Mouse (Mus musculus) spleen, postnatal 14 days (tissue): ENCODE results near the gene Slc7a11.
"Not testable (repeated sequence)": the region's sequence is repeated elsewhere in the genome, so short reads cannot be mapped to it uniquely, and the experiment has no call there.

Experiments
- DNase-seq, 2 experiments: peaks; one replicate each; pipeline ENCODE4 v3.0.0; 2021 to 2022; ENCODE audit warnings: low spot score in 2 of 2

Gene Slc7a11

GRCm38 (mm10) chr3:50443421-50443916 lies at the start of gene Slc7a11:
TSS of gene Slc7a11 (minus strand) at chr3:50443614.
- DNase-seq = no peak

- no peak for DNase-seq
Measured at GRCm38 (mm10) chr3:50491678-50492077, 48.3 kb upstream of the Slc7a11 start.

GRCm38 (mm10) chr3:50484076-50484475 lies 40.7 kb upstream of the Slc7a11 start:
- no peak for DNase-seq

GRCm38 (mm10) chr3:50462223-50462622 lies 18.8 kb upstream of the Slc7a11 start:
- no peak for DNase-seq

DNA sequence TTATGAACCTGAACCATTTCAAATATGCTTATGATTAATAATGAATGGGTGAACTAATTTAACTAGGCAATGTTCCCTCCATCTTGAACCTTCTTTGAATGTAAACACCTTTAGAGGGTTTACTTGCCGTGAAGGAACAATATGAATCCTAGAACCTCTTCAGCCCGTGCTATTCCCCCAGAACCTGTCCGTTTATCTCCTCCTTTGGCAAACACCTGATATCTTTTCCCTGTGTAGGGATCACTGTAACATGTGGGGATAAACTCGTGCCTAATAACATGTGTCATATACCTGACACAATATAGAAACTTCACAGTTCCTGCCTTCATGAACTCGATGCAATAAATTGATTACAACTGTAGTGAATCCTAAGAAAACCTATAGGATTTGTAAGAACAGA lies 13.7 kb upstream of the Slc7a11 start:
- DNase-seq = no peak

- no peak for DNase-seq
Measured at GRCm38 (mm10) chr3:50456564-50456963, 13.2 kb upstream of the Slc7a11 start.

- DNase-seq = no peak
Measured at GRCm38 (mm10) chr3:50456023-50456422, 12.6 kb upstream of the Slc7a11 start.

DNA sequence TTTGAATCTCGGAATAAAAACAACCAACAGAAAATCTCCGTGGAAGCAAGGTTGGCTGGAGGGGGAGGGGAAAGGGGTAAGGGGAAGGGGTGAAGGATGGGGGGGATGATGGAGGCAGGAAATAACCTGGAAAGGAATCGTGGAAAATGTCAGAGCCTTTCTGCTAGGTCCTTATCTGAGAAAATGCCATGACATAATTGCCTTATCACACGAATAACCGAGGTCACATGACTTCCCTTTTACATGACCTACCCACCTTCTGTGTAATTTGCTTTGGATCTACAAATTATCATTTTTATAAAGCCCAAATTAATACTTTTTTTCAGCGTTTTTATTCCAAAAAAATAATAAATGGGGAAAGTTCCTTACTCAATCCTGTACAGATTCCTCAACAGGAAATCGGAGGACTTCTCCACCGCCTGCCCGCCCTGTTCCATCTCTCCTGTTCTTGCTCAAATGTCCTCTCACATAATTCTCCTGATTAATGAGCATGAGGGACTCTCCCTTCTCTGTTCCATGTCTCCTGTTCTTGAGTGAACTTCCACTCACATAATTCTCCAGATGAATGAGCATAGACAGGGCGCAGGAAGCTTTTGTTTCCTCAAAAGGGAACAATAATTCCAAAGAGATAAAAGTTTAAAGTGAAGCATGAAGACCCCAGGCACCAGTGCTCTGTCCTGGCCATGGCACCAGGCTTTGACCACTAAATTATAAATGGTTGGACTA lies 1.8 kb upstream of the Slc7a11 start:
- DNase-seq = no peak

GRCm38 (mm10) chr3:50443942-50444341 lies 528 bp upstream of the Slc7a11 start:
- DNase-seq = no peak

DNA sequence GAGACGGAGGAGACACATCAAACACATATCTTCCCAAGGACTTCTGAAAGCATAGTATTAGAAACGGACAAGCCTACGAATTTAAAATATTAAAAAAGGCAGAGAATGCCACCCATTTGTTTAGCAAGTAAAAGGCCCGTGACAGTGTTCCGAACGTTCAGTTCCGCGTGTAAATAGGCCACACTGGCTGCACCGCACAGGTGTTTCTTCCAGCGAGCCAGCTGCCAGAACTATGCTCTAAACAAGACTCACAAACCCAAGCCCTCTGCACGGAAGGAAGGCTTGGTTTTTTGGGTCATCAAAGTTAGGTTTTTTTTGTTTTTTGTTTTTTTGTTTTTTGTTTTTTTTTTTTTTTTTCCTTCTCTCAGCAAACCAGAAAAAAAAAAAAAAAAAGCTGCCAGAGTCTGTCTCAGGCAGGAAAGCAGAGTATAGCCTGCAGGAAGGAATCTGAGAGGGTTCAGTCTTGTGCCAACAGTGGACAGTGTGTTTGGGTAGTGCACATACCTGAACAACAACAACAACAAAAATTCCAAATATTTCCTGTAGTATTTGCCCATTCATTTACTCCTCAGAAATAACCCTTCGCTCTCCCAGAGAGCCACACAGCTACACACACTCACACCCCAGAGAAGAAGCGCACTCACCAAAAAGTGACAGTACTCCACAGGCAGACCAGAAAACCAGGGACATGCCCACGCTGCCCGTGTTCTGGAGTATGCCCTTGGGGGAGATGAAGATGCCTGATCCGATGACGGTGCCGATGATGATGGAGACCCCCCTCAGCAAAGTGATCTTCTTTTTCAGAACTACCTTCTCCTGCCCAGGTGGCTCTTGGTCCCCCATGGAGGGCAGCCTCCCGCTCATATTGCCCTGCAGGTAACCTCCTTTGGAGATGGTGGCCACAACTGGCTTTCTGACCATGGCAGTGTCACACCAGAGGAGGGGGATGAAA lies 797 bp downstream of the Slc7a11 start:
- DNase-seq = no peak

GRCm38 (mm10) chr3:50441330-50441729 lies 2.1 kb downstream of the Slc7a11 start:
- DNase-seq = no peak

DNA sequence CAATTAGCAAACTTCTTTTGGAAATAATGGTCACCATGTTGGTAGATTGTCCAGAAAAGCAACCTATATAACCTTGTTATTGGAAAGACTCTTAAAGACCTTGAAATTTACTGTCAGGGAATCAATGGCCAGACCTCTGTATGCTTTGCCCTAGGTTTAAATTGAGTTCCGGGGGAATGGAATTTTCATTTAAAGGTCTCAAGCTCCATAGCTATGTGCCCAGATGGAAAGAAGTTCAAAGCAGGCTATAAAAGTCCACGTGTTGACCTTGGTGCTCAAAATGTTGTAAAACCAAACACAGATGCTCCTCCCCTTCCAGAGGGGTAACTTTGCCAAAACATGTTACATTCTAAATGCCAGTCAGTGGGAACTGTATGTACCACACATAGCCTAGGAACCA lies 3.0 kb downstream of the Slc7a11 start:
- no peak for DNase-seq

GRCm38 (mm10) chr3:50439429-50439828 lies 4.0 kb downstream of the Slc7a11 start:
- no peak for DNase-seq

DNA sequence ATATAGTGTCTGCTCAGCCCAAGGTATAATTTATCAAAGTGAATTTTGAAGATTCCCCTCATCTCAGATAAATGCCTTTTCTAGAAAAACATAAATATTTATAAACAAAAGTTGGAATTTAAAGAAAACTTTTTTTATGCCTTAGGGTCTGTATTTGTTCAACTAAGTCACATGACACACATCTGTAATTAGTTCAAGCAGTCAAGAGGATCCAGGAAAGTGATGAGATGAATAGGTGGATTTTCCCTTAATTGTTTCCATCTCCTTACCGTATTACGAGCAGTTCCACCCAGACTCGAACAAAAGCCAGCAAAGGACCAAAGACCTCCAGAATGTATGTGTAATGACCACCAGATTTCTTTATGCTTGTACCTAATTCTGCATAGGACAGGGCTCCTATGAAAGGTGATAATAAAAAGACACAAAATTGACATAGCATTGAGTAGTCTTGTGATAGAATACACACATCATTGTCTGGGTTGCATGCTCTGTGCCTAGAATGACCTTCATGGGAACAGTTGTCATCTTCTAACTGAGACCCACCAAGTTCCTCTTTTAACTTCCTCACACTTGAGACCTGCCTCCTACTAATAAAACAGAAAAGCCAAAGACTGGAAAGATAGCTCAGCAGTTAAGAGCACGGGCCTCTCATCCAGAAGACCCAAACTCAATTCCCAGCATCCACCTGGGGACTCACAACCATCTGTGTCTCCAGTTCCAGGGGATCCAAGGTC lies 4.7 kb downstream of the Slc7a11 start:
- no peak for DNase-seq

- DNase-seq = not testable (repeated sequence)
Measured at GRCm38 (mm10) chr3:50438081-50438480, 5.3 kb downstream of the Slc7a11 start.

DNA sequence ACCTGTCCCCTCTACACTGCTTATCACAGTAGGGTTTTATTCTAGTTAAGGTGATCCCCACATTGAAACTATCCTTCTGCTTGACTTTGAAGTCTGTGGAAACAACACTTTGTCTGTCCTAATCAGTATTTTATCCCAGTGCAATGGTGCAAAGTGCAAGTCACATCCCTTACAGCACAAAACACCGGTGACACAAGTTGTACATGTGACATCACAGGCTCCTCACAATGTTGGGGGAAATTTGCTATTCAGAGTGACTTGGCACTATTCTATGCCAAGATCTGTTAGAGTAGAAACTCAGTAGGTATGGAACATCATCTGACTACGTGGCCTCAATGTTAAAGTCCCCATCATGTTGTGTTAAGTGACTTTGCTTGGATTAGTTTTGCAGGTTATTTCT lies 7.0 kb downstream of the Slc7a11 start:
- not testable (repeated sequence) for DNase-seq

GRCm38 (mm10) chr3:50433831-50434230 lies 9.6 kb downstream of the Slc7a11 start:
- no peak for DNase-seq

DNA sequence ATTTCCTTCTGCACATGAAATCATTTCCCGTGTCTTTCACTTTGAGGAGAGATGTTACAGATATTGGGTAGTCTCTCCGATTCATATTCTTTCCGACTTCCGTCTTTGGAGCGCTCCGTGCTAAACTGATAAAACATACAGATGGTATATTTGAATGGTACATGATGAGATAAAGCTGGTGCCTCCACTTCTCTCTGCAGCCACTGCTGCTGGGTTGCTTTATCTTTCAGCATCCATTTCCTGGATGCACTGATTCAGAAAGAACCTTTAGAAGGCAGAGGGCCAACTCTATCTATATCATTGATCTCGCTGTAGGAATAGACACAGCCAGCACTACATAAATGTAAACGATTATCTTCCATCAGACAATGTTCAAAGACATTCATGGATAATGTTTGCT lies 12.6 kb downstream of the Slc7a11 start:
- DNase-seq = no peak

DNA sequence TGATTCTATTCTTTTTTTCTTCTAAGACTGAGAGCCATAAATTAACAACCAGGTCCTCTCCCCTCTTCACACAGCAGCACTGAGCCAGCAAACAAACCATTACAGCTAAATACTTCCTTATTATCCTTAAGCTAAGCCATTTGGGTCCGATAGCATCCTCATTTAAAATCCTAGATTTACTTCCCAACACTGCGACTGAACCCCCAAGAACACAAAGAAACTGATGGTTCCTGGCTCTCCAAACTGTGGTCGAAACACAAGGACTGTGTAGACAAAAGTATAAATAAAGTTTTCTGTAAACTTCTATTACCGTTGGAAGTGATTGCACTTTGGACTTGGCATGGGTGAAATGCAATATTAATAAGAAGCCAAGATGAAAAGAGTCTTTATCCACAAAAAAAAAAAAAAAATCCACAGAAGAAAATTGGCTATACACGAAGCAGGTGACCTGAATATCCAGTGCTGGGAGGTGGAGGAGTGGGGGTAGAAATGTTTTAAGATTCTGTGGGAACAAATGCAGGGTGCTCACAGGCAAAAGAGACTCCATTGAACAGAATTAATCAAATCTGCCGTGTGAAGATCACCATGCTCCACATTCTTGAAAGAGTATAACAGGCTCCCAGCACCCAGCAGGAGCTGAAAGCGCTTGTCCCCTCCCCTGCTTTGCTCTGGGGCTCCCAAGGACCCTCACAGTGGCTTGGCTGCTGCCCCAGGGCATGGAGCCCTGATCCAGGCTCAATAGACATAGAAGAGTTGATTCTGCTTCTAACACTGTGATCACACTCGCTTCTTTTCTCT lies 21.7 kb downstream of the Slc7a11 start:
- DNase-seq = no peak

DNA sequence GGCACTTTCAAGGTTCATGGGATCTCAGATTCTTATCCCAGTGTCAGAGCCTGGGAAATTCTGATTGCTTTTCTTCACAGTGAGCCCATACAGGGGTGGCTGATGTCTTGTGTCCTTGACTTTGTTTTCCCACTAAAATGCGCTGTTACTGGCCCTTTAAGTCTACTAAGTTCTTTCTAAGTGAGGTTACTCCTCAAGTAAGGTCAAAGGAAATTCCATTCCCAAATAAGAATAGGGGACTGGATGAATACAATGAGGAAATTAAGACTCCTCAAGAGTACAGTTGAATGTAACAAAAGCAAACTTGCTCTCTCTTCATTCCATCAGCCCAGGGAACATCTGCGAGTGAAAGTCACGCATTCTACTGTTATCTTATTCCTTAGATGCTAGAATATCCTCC lies 24.3 kb downstream of the Slc7a11 start:
- DNase-seq = no peak

DNA sequence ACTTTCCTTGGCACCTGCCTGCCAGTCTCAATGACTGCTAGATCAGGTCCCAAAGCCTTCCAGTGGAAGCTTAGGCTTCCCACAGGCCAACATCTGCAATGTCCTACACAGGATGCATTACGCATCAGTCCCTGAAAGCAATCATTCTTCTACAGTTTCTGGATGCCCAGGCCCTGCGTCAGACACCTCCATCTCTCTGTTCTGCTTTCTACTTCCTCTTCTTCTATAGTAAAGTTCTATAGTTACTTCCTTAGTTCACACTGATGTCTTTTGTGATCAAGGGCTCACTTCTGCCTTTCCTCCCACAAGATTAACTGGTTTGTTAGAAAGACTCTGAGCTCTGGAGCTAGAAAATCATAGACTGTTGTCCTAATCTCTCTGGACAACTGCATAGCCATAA lies 36.6 kb downstream of the Slc7a11 start:
- DNase-seq = no peak
